Mouse (Mus musculus): ENCODE data around the gene Gm28845. TPM values are rescaled to one million over a fixed set of nuclear protein-coding genes. Genes with fewer than 3 reads are reported as not detected.

The Gm28845 gene
- polyA plus RNA-seq (2011; ENCODE audit: insufficient read depth, insufficient read length, low read depth, missing spikeins): not detected in 2 replicates

GRCm38 (mm10) chr1:65119438-65119837 is at the start of gene Gm28845:
Gene Gm28845 (minus strand): TSS chr1:65119558.
- TF ChIP-seq CTCF (IDR thresholded peaks at IDR 0.05; ENCODE audit: low read depth, low read length) (no peak), POLR2A (IDR thresholded peaks at IDR 0.05; ENCODE audit: insufficient read depth, low read length) (no peak), EP300 (IDR thresholded peaks at IDR 0.05; ENCODE audit: insufficient read depth, low read depth, low read length) (no peak)
- H3K9me3 ChIP-seq (replicated peaks; ENCODE audit: control insufficient read depth, insufficient read depth, low read length, poor library complexity, severe bottlenecking): no peaks in the 10 kb centered on the region
- H3K27me3 ChIP-seq (ENCODE audit: control insufficient read depth, insufficient read depth, low read length, poor library complexity, severe bottlenecking): no peaks in the 10 kb centered on the region
- no peak within 1 kb of the TSS for H3K4me3 ChIP-seq (ENCODE audit: low read depth, low read length)
- peak within 1 kb of the TSS; percentile 51 for H3K27ac ChIP-seq (ENCODE audit: insufficient read depth, low read length)
- H3K4me1 ChIP-seq (ENCODE audit: control insufficient read depth, insufficient read depth, low read length): peaks cover 1% of the 10 kb centered on the region
- no peak within 1 kb of the TSS for H3K9ac ChIP-seq (ENCODE audit: low read depth, poor library complexity, severe bottlenecking)
- no peaks in the 10 kb centered on the region for H3K36me3 ChIP-seq (ENCODE audit: control insufficient read depth, insufficient read depth, low read length, poor library complexity, severe bottlenecking)

DNA sequence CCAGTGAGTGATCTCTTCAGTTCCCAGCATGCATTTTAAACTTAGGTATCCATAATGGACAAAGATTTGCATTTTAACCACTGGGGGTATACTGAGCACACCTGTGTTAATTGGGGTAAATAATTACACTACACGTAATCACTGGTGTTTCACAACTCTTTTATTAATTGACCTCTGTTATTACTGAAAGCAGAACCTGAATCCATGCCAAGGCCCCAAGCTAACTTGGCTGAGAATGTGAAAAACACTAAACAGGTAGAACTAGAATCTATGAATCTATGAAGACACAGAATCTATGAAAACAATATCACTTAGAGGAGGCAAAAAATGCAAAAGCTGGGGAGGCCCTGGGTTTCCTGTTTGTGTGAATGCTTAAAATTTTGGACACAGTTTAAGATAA is 48.1 kb upstream of the Gm28845 start:
- Histone ChIP-seq H3K4me1 (ENCODE audit: control insufficient read depth, insufficient read depth, low read length) (peaks cover under 1% of the 10 kb centered on the region), H3K36me3 (ENCODE audit: control insufficient read depth, insufficient read depth, low read length, poor library complexity, severe bottlenecking) (peaks cover 32% of the 10 kb centered on the region), H3K4me3 (ENCODE audit: low read depth, low read length) (no peak overlapping the region), H3K27ac (ENCODE audit: insufficient read depth, low read length) (no peak overlapping the region), H3K27me3 (ENCODE audit: control insufficient read depth, insufficient read depth, low read length, poor library complexity, severe bottlenecking) (no peaks in the 10 kb centered on the region), H3K9me3 (replicated peaks; ENCODE audit: control insufficient read depth, insufficient read depth, low read length, poor library complexity, severe bottlenecking) (no peaks in the 10 kb centered on the region), H3K9ac (ENCODE audit: low read depth, poor library complexity, severe bottlenecking) (no peak overlapping the region)
- TF ChIP-seq CTCF (IDR thresholded peaks at IDR 0.05; ENCODE audit: low read depth, low read length) (no peak), POLR2A (IDR thresholded peaks at IDR 0.05; ENCODE audit: insufficient read depth, low read length) (no peak), EP300 (IDR thresholded peaks at IDR 0.05; ENCODE audit: insufficient read depth, low read depth, low read length) (no peak)

DNA sequence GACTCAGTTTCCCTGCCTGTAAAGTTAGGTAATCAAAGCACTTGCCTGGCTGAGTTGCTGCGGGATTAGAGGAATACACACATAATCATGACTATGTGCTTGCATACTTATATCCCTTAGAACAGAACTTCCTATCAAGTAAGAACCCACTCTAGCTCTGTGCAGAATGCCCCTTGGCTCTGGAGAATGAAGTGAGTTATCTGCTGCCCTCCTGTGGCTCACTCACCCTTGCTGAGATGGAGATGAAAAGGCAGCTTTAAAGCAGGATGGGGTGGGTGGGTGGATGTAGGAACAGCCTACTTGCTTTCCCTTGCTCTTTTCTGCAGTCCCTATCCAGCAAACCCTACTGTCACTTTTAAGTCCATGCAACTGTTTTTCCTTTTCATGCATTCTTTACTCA is 42.9 kb upstream of the Gm28845 start:
- H3K36me3 ChIP-seq (ENCODE audit: control insufficient read depth, insufficient read depth, low read length, poor library complexity, severe bottlenecking): peaks cover 34% of the 10 kb centered on the region
- H3K27me3 ChIP-seq (ENCODE audit: control insufficient read depth, insufficient read depth, low read length, poor library complexity, severe bottlenecking): no peaks in the 10 kb centered on the region
- H3K9ac ChIP-seq (ENCODE audit: low read depth, poor library complexity, severe bottlenecking): no peak overlapping the region
- TF ChIP-seq CTCF (IDR thresholded peaks at IDR 0.05; ENCODE audit: low read depth, low read length) (peak; percentile 14), EP300 (IDR thresholded peaks at IDR 0.05; ENCODE audit: insufficient read depth, low read depth, low read length) (no peak)
- H3K9me3 ChIP-seq (replicated peaks; ENCODE audit: control insufficient read depth, insufficient read depth, low read length, poor library complexity, severe bottlenecking): no peaks in the 10 kb centered on the region
- no peak overlapping the region for H3K4me3 ChIP-seq (ENCODE audit: low read depth, low read length)
- H3K27ac ChIP-seq (ENCODE audit: insufficient read depth, low read length): no peak overlapping the region
- H3K4me1 ChIP-seq (ENCODE audit: control insufficient read depth, insufficient read depth, low read length): no peaks in the 10 kb centered on the region

GRCm38 (mm10) chr1:65156111-65156510 is 36.8 kb upstream of the Gm28845 start:
- Histone ChIP-seq H3K27me3 (ENCODE audit: control insufficient read depth, insufficient read depth, low read length, poor library complexity, severe bottlenecking) (no peaks in the 10 kb centered on the region), H3K36me3 (ENCODE audit: control insufficient read depth, insufficient read depth, low read length, poor library complexity, severe bottlenecking) (peaks cover 14% of the 10 kb centered on the region), H3K4me1 (ENCODE audit: control insufficient read depth, insufficient read depth, low read length) (no peaks in the 10 kb centered on the region), H3K4me3 (ENCODE audit: low read depth, low read length) (no peak overlapping the region), H3K9ac (ENCODE audit: low read depth, poor library complexity, severe bottlenecking) (no peak overlapping the region), H3K9me3 (replicated peaks; ENCODE audit: control insufficient read depth, insufficient read depth, low read length, poor library complexity, severe bottlenecking) (no peaks in the 10 kb centered on the region), H3K27ac (ENCODE audit: insufficient read depth, low read length) (no peak overlapping the region)
- TF ChIP-seq CTCF (IDR thresholded peaks at IDR 0.05; ENCODE audit: low read depth, low read length) (no peak), EP300 (IDR thresholded peaks at IDR 0.05; ENCODE audit: insufficient read depth, low read depth, low read length) (no peak), POLR2A (IDR thresholded peaks at IDR 0.05; ENCODE audit: insufficient read depth, low read length) (no peak)

DNA sequence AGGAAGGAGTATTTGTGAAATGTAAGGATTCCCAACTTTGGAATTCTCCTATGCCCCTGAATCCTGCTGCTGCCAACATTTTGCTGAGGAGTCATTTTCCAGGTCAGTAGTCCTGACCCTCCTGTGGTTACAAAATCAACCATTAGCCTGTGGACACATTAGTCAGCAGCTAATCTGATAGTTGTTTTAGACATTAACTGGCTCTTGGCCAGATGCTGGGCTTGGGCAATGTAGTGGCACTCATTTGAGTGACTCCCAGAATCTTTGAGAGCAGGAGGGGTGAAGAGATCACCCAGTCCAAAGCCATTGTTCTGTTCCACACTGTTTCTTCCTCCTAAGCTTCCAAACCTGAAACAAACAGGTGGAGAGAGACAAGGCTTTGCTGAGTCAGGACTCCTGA is 35.5 kb upstream of the Gm28845 start:
- H3K27me3 ChIP-seq (ENCODE audit: control insufficient read depth, insufficient read depth, low read length, poor library complexity, severe bottlenecking): no peaks in the 10 kb centered on the region
- H3K27ac ChIP-seq (ENCODE audit: insufficient read depth, low read length): no peak overlapping the region
- peaks cover 2% of the 10 kb centered on the region; the same call in 1 of the 2 replicates for H3K36me3 ChIP-seq (ENCODE audit: control insufficient read depth, insufficient read depth, low read length, poor library complexity, severe bottlenecking)
- no peak for TF ChIP-seq EP300 (IDR thresholded peaks at IDR 0.05; ENCODE audit: insufficient read depth, low read depth, low read length)
- TF ChIP-seq CTCF (IDR thresholded peaks at IDR 0.05; ENCODE audit: low read depth, low read length): no peak
- no peak overlapping the region for H3K9ac ChIP-seq (ENCODE audit: low read depth, poor library complexity, severe bottlenecking)
- H3K4me1 ChIP-seq (ENCODE audit: control insufficient read depth, insufficient read depth, low read length): no peaks in the 10 kb centered on the region
- H3K4me3 ChIP-seq (ENCODE audit: low read depth, low read length): no peak overlapping the region
- H3K9me3 ChIP-seq (replicated peaks; ENCODE audit: control insufficient read depth, insufficient read depth, low read length, poor library complexity, severe bottlenecking): no peaks in the 10 kb centered on the region

- no peaks in the 10 kb centered on the region for H3K4me1 ChIP-seq (ENCODE audit: control insufficient read depth, insufficient read depth, low read length)
- H3K27ac ChIP-seq (ENCODE audit: insufficient read depth, low read length): no peak overlapping the region
- TF ChIP-seq CTCF (IDR thresholded peaks at IDR 0.05; ENCODE audit: low read depth, low read length) (no peak), POLR2A (IDR thresholded peaks at IDR 0.05; ENCODE audit: insufficient read depth, low read length) (no peak), EP300 (IDR thresholded peaks at IDR 0.05; ENCODE audit: insufficient read depth, low read depth, low read length) (no peak)
- H3K9ac ChIP-seq (ENCODE audit: low read depth, poor library complexity, severe bottlenecking): no peak overlapping the region
- H3K27me3 ChIP-seq (ENCODE audit: control insufficient read depth, insufficient read depth, low read length, poor library complexity, severe bottlenecking): no peaks in the 10 kb centered on the region
- H3K4me3 ChIP-seq (ENCODE audit: low read depth, low read length): no peak overlapping the region
- no peaks in the 10 kb centered on the region for H3K36me3 ChIP-seq (ENCODE audit: control insufficient read depth, insufficient read depth, low read length, poor library complexity, severe bottlenecking)
- peaks cover 5% of the 10 kb centered on the region; the same call in 1 of the 2 replicates for H3K9me3 ChIP-seq (replicated peaks; ENCODE audit: control insufficient read depth, insufficient read depth, low read length, poor library complexity, severe bottlenecking)
Observed at GRCm38 (mm10) chr1:65147971-65148370, 28.6 kb upstream of the Gm28845 start.
